Mouse (Mus musculus) limb, embryonic 13.5 days (tissue): Measurements from ENCODE around the gene Slc37a1. TPM values are rescaled to one million over a fixed set of nuclear protein-coding genes. Genes with fewer than 3 reads are reported as not detected.

ENCODE experiments used
- ATAC-seq: fragments of 200-750 bp; cut with Nextera tagmentation; 2 replicates; pipeline ENCODE4 v1.8.0; 2017; ENCODE audit warnings: low read depth, moderate number of reproducible peaks, moderate TSS enrichment; ENCODE audit not compliant: low FRiP score
- H3K27ac ChIP-seq: fragments of 300-500 bp; sonication (generic); 2 replicates; pipeline ENCODE4 v1.5.1; 2015; ENCODE audit warnings: inconsistent platforms, mild to moderate bottlenecking, moderate library complexity
- H3K27me3 ChIP-seq: fragments of 300-500 bp; sonication (generic); 2 replicates; pipeline ENCODE4 v1.6.1; 2015; ENCODE audit warnings: mild to moderate bottlenecking, inconsistent platforms
- H3K36me3 ChIP-seq: fragments of 300-500 bp; sonication (generic); 2 replicates; pipeline ENCODE4 v1.6.1; 2015; ENCODE audit warnings: inconsistent platforms, mild to moderate bottlenecking, moderate library complexity
- H3K4me1 ChIP-seq: fragments of 300-500 bp; sonication (generic); 2 replicates; pipeline ENCODE4 v1.6.1; 2015; ENCODE audit warnings: inconsistent platforms
- H3K4me2 ChIP-seq: fragments of 300-500 bp; sonication (generic); replicated peaks from 2 replicates; pipeline ENCODE4 v1.6.1; 2015; ENCODE audit warnings: inconsistent platforms, mild to moderate bottlenecking, moderate library complexity
- H3K4me3 ChIP-seq: fragments of 300-500 bp; sonication (generic); 2 replicates; pipeline ENCODE4 v1.5.1; 2015; ENCODE audit warnings: moderate library complexity, mild to moderate bottlenecking, inconsistent platforms
- H3K9ac ChIP-seq: fragments of 300-500 bp; sonication (generic); 2 replicates; pipeline ENCODE4 v1.6.1; 2015; ENCODE audit warnings: mild to moderate bottlenecking, inconsistent platforms
- H3K9me3 ChIP-seq: fragments of 300-500 bp; sonication (generic); 2 replicates; pipeline ENCODE4 v1.6.1; 2016; ENCODE audit warnings: inconsistent platforms
- WGBS: fragments of 180-500 bp; shearing (Covaris S2); methylation state at CpG from one replicate; pipeline ENCODE4 v1.1.7; 2015; 5-methylcytosine and 5-hydroxymethylcytosine counted together
- polyA plus RNA-seq: library from polyadenylated mRNA; unstranded; fragments of >200 nt; fragmentation: Nextera tagmentation; extraction: Ambion mirVana; gene quantifications from 2 replicates; pipeline ENCODE4 v1.2.1, GENCODE M21; 2015

Slc37a1 gene
- polyA plus RNA-seq, result 1.3 and 1.8 TPM in 2 replicates

DNA sequence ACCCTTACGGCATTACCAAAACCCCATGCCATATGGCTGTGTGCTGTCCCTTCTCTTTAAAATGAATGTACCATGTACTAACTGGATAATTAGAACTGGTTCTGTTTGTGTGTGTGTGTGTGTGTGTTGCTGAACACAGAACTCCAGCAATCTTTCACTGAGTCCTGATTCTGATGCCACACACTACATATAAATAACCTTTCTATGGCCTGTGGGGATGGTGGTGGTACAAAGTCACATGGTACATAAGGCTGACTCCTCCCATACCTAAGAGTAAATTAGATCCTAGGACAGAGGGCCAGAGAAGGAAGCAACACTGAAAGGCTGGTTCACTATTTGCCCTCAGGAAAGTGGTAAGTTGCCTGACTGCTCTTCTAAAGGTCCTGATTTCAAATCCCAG, at the start of gene Slc37a1:
Gene Slc37a1 (plus strand): TSS at position 301 of the 400 bp plus-strand sequence.
- Histone ChIP-seq H3K9ac (no peak within 1 kb of the TSS), H3K4me2 (no peak within 1 kb of the TSS), H3K27ac (no peak within 1 kb of the TSS)

DNA sequence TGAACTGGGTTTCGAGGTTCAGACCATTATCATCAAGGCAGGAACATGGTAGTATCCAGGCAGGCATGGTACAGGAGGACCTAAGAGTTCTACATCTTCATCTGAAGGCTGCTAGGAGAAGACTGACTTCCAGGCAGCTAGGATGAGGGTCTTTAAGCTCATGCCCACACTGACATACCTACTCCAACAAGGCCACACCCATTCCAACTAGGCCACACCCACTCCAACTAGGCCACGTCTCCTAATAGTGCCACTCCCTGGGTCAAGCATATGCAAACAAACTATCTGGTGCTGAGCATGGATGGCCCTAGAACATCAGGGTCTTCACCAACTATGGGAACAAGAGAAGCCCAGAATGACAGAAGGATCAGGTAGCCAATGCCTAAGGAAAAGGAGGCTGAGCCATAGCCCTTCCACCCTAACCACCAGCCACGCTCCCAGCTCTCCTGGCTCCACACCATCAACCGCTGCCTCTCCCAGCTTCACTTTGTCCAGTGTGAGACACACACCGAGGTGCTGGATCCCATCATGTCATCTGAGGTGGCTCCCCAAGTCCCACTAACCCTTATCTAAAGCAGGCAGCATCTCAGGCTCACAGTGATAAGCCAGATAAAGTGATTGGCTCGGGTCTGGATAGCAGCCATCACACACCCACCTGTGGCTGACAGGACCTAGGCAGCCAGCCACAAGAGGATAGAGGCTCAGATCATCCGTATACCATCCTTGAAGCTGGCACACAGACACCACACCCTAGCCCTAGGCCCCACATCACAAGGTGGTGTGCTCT, 48.2 kb upstream of the Slc37a1 start:
- no peak for ATAC-seq
- Histone ChIP-seq H3K9me3 (no peaks in the 10 kb centered on the region), H3K4me2 (no peak overlapping the region), H3K9ac (no peak overlapping the region), H3K36me3 (no peaks in the 10 kb centered on the region), H3K4me3 (no peak overlapping the region), H3K27ac (no peak overlapping the region), H3K4me1 (no peaks in the 10 kb centered on the region), H3K27me3 (no peaks in the 10 kb centered on the region)
- WGBS, result 81% methylated on average over 7 of the region's 7 CpGs

More for the DNA sequence above, at the start of gene Slc37a1:
- Histone ChIP-seq H3K4me1 (no peaks in the 10 kb centered on the region), H3K9me3 (no peaks in the 10 kb centered on the region), H3K36me3 (no peaks in the 10 kb centered on the region), H3K4me3 (no peak within 1 kb of the TSS), H3K27me3 (0 out of 2 replicates have a peak, but pooled peaks cover 3% of the 10 kb centered on the region)
- 98% methylated on average over 1 of the region's 1 CpGs for WGBS
- ATAC-seq, result no peak

DNA sequence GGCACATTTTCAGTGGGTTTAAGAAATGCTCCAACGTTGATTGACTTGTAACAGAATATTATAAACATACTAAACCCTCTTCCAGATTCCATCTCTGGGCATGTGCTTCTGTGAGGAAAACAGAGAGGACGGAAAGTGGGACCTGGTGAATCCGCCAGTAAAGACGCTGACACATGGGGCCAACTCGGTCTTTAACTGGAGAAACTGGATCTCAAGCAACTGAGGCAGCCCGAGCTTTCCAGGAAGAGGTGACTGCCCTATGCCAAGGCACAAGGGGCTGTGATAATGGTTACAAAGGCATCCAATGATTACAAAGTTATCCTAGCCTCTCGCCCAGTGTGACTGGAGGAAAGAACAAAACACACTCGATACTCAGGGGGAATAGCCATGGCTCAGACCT, 45.4 kb upstream of the Slc37a1 start:
- H3K9ac ChIP-seq, result no peak overlapping the region
- H3K4me1 ChIP-seq, result no peaks in the 10 kb centered on the region
- H3K27ac ChIP-seq, result no peak overlapping the region
- WGBS, result 85% methylated on average over 8 of the region's 8 CpGs
- ATAC-seq, result no peak
- H3K4me3 ChIP-seq, result no peak overlapping the region
- no peaks in the 10 kb centered on the region for H3K9me3 ChIP-seq
- H3K27me3 ChIP-seq, result no peaks in the 10 kb centered on the region
- H3K36me3 ChIP-seq, result no peaks in the 10 kb centered on the region
- H3K4me2 ChIP-seq, result no peak overlapping the region

DNA sequence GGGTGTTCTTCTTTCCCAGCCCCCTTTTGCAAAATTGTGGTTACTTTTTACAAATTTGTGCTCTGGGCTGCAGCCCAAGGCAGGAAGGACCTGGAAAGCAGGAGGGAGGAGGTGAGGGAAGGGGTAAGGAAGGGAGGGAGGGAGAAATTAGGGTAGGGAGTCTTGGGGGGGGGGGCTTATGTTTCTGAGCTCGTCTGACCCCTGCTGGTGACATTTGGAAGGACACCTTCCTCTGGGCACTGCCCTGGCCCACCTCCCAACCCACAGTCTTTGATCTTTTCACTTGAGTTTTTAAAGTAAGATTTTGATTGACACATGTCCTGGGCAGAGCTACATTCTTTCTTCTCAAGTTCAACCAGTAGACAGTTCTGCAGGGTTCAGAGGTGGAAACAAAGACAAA, 43.8 kb upstream of the Slc37a1 start:
- no peak overlapping the region for H3K27ac ChIP-seq
- no peaks in the 10 kb centered on the region for H3K4me1 ChIP-seq
- no peaks in the 10 kb centered on the region for H3K9me3 ChIP-seq
- no peak overlapping the region for H3K4me2 ChIP-seq
- no peaks in the 10 kb centered on the region for H3K36me3 ChIP-seq
- no peak overlapping the region for H3K9ac ChIP-seq
- WGBS, result 9% methylated on average over 1 of the region's 1 CpGs
- H3K4me3 ChIP-seq, result no peak overlapping the region
- no peak for ATAC-seq
- no peaks in the 10 kb centered on the region for H3K27me3 ChIP-seq

DNA sequence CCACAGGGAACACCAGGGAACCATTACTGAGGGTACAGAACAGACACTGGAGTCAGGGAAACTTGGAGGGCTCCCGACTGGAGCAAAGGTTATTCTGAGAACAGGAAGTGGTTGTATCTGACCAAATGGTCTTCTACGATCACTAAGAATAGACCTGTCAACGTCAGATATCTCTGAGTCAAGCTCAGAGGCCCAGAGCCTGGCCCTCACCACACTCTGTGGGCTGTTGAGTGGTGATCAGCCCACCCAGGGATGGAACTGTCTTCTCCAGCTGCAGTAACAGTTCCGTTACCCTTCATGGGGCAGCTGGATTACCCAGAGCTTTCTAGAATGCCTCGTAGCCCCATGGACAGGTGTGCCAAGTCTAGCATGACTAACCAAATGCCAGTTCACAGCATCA, 41.3 kb upstream of the Slc37a1 start:
- no peak overlapping the region for H3K4me2 ChIP-seq
- no peak overlapping the region for H3K9ac ChIP-seq
- H3K27me3 ChIP-seq, result no peaks in the 10 kb centered on the region
- WGBS, result 77% methylated on average over 5 of the region's 5 CpGs
- no peak overlapping the region for H3K4me3 ChIP-seq
- no peak for ATAC-seq
- no peaks in the 10 kb centered on the region for H3K36me3 ChIP-seq
- H3K9me3 ChIP-seq, result no peaks in the 10 kb centered on the region
- H3K27ac ChIP-seq, result no peak overlapping the region
- no peaks in the 10 kb centered on the region for H3K4me1 ChIP-seq

DNA sequence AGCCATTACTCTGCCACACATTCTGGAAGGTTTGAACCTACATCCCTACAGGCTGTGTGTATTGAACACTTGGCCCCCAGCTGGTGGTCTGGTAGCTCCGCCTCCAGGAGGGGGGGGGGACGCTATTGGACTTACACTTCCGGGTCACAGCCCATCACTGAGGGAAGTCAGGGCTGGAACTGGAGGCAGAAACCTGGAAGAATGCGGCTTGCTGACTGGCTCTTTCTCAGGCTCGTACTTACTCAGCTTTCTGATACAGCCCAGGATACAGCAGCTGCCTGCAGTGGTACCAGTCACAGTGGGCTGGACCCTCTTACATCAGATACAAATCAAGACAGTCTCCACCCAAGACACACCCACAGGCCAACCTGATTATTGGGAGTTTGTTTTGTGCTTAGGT, 39.4 kb upstream of the Slc37a1 start:
- no peak overlapping the region for H3K9ac ChIP-seq
- H3K4me3 ChIP-seq, result no peak overlapping the region
- no peak overlapping the region for H3K27ac ChIP-seq
- no peak overlapping the region for H3K4me2 ChIP-seq
- H3K9me3 ChIP-seq, result no peaks in the 10 kb centered on the region
- no peaks in the 10 kb centered on the region for H3K36me3 ChIP-seq
- no peaks in the 10 kb centered on the region for H3K4me1 ChIP-seq
- no peaks in the 10 kb centered on the region for H3K27me3 ChIP-seq
- ATAC-seq, result no peak
- WGBS, result 40% methylated on average over 5 of the region's 5 CpGs

DNA sequence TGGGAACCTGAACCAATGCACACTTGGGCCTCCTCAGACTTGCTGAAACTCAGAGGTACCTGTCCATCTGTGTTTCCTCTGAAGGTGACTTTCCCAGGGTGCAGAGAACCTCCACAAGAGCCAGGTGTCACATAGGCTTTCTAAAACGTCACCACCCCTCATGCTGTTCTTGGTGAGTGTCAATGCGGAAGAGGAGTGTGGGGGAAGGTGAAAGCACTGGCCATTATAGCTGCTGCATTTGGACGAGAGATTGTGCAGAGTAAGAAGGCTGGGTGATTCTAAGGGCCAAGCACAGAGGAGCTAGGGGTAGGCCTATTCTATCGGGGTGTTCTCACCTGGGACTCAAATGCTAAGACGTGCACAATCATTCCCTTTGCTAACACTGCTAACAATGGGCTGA, 32.6 kb upstream of the Slc37a1 start:
- Histone ChIP-seq H3K36me3 (no peaks in the 10 kb centered on the region), H3K27me3 (no peaks in the 10 kb centered on the region), H3K9ac (no peak overlapping the region), H3K27ac (no peak overlapping the region), H3K9me3 (no peaks in the 10 kb centered on the region), H3K4me3 (no peak overlapping the region), H3K4me1 (peaks cover 7% of the 10 kb centered on the region; the same call in 1 of the 2 replicates), H3K4me2 (no peak overlapping the region)
- 54% methylated on average over 5 of the region's 5 CpGs for WGBS
- no peak for ATAC-seq

DNA sequence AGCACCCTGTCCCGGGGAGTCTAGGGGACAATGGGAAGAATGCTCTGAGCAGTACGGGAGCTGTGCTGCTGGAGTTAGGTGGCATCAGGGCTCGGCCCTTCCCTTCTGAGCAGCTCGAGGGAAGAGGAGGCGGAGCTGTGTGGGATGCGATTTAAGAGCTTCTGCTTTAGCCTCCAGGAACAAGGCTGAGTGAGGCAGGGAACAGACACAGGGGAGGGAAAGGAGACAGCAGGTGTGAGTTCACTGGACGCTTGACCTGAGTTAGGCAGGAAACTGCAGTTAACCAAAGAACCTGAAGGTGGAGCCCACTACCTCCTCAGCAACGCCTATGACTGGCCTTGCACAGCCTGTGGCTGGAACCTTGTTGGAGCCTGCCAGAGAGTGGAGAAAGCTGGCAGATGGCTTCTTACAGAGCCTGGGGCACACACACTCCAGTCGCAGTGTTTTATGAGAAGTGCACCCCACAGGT, 32.1 kb upstream of the Slc37a1 start:
- H3K9ac ChIP-seq, result no peak overlapping the region
- H3K27ac ChIP-seq, result no peak overlapping the region
- no peaks in the 10 kb centered on the region for H3K27me3 ChIP-seq
- 0 out of 2 replicates have a peak overlapping the region, but pooled peaks have one; percentile 14 for H3K4me2 ChIP-seq
- H3K36me3 ChIP-seq, result no peaks in the 10 kb centered on the region
- H3K4me1 ChIP-seq, result peaks cover 7% of the 10 kb centered on the region; the same call in 1 of the 2 replicates
- H3K4me3 ChIP-seq, result no peak overlapping the region
- WGBS, result 11% methylated on average over 9 of the region's 9 CpGs
- ATAC-seq, result peak; percentile 73
- no peaks in the 10 kb centered on the region for H3K9me3 ChIP-seq

DNA sequence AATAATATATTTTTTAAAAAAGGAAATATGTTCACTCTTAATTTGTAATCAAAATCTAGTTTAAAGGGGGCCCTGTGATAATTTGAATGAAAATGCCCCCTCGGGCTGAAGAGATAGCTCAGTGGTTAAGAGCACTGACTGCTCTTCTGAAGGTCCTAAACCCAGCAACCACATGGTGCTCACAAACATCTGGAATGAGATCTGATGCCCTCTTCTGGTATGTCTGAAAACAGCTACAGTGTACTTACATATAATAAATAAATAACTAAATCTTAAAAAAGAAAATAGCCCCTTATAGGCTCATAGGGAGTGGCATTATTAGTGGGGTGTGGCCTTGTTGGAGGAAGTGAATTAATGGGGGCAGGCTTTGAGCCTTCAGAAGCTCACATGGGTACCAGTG, 29.4 kb upstream of the Slc37a1 start:
- Histone ChIP-seq H3K9me3 (no peaks in the 10 kb centered on the region), H3K27ac (no peak overlapping the region), H3K27me3 (no peaks in the 10 kb centered on the region), H3K4me2 (no peak overlapping the region), H3K4me3 (no peak overlapping the region), H3K9ac (no peak overlapping the region), H3K4me1 (peaks cover 10% of the 10 kb centered on the region; the same call in 1 of the 2 replicates), H3K36me3 (no peaks in the 10 kb centered on the region)
- ATAC-seq, result no peak
- WGBS, result 84% methylated on average over 1 of the region's 1 CpGs

DNA sequence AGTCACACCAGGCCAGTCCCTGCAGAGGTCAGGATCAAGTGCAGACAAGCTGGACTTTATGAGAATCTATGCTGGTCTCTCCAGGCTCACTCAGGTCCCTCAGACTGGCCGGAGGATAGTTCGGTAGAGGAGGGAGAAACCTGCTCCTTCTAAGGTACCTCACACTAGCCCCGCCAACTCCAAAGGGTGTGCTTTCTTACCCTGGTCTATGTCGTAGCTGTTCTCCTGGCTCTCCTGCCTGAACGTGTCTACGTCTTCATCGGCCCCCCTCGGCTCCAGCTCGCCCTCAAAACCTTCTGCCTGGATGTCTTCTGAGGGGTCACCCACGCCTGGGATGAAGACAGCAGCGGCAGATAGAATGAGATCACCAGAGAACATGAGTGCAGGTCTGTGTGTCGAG, 28.7 kb upstream of the Slc37a1 start:
- 89% methylated on average over 12 of the region's 12 CpGs for WGBS
- no peak for ATAC-seq
- Histone ChIP-seq H3K9me3 (no peaks in the 10 kb centered on the region), H3K4me2 (no peak overlapping the region), H3K9ac (no peak overlapping the region), H3K4me1 (peaks cover 10% of the 10 kb centered on the region; the same call in 1 of the 2 replicates), H3K4me3 (no peak overlapping the region), H3K27me3 (no peaks in the 10 kb centered on the region), H3K36me3 (no peaks in the 10 kb centered on the region), H3K27ac (no peak overlapping the region)

DNA sequence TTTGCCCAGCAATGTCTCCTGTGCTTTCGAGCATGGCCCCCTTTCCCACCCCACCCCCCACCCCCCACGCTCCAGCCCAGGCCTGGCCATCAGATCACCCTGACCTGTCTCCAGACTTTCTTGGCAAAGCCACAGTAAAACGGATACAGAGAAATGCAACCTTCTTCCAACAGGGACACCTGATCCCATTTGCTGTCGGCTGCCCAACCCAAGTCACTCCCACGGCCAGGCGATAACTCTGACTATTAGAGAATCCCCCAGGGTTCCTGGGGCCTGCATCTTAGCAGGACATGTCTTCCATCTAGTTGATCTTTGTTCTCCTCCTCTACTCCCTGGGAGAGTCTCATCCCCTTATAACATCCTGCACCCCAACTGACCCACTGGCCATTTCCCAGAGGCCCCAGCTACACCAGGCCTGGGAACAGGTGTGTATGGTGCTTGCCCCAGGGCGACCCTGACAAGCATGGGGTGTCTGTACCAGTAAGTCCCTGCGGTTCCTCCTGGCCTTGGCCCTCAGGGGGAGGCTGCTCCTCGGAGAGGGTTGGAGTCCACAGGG, 28.2 kb upstream of the Slc37a1 start:
- 75% methylated on average over 9 of the region's 9 CpGs for whole genome bisulfite sequencing
- H3K9ac ChIP-seq, result no peak overlapping the region
- ATAC-seq, result no peak

DNA sequence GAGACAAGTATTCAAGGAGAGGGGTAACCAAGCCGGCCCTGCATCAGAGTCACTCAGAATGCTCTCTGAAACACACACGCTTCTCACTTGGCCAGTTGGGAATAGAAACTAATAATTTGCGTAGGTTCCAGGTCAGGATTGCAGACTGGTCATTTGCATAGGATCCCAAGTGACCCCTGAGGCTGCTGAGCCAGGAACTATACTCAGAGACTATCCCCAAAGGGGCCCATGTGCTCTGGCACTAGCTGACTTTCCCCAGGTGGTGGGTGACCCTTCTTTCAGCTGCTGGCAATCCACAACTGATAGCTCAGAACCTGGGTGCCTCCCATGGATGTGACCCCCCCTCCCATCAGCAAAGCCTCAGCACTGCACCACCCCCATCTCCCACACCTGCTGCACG, 27.4 kb upstream of the Slc37a1 start:
- H3K4me1 ChIP-seq, result peaks cover 10% of the 10 kb centered on the region; the same call in 1 of the 2 replicates
- H3K27me3 ChIP-seq, result no peaks in the 10 kb centered on the region
- no peak overlapping the region for H3K4me3 ChIP-seq
- no peaks in the 10 kb centered on the region for H3K9me3 ChIP-seq
- WGBS, result 74% methylated on average over 4 of the region's 4 CpGs
- H3K36me3 ChIP-seq, result no peaks in the 10 kb centered on the region
- ATAC-seq, result no peak
- H3K4me2 ChIP-seq, result no peak overlapping the region
- H3K9ac ChIP-seq, result no peak overlapping the region
- H3K27ac ChIP-seq, result no peak overlapping the region

More for the DNA sequence above, 28.2 kb upstream of the Slc37a1 start:
- Histone ChIP-seq H3K27me3 (no peaks in the 10 kb centered on the region), H3K4me3 (no peak overlapping the region), H3K36me3 (no peaks in the 10 kb centered on the region), H3K27ac (no peak overlapping the region), H3K4me1 (peaks cover 10% of the 10 kb centered on the region; the same call in 1 of the 2 replicates), H3K4me2 (no peak overlapping the region), H3K9me3 (no peaks in the 10 kb centered on the region)
